Mouse (Mus musculus): ENCODE measurements around the gene Casp8. TPM values are rescaled to one million over a fixed set of nuclear protein-coding genes. Genes with fewer than 3 reads are reported as not detected.

Casp8 gene
- polyA plus RNA-seq, 1 experiment: 5.9 TPM

DNA sequence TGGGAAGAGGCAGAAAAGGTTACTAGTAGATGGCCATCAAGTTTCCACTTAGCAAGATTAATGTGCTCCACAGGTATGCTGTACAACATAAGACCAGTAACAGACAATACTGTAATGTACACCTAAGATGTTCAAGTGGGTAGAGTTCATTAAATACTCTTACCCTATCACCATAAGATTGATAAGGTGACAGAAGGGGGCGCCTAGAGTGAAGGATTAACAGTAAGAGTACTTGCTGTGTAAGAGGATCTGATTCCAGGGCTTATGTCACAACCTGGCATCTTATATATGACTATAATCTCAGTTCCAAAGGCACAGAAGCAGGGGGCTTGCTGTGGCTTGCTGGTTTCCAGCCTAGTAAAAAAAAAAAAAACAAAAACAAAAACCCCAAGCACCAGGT lies 16.9 kb upstream of the Casp8 start:
- H3K36me3 ChIP-seq (ENCODE audit: control insufficient read depth, insufficient read depth): no peaks in the 10 kb centered on the region
- H3K4me3 ChIP-seq: no peak overlapping the region
- no peak overlapping the region for H3K4me2 ChIP-seq (ENCODE audit: low read depth)
- H3ac ChIP-seq (ENCODE audit: control insufficient read depth, insufficient read length): no peak overlapping the region
- no peak for TF ChIP-seq REST (IDR thresholded peaks at IDR 0.05; ENCODE audit: insufficient read depth, insufficient read length)
- TF ChIP-seq TCF3 (IDR thresholded peaks at IDR 0.05; ENCODE audit: insufficient read length, low read depth): no peak
- TF ChIP-seq MAX (IDR thresholded peaks at IDR 0.05; ENCODE audit: low read depth): no peak
- no peak for TF ChIP-seq TCF12 (IDR thresholded peaks at IDR 0.05; ENCODE audit: insufficient read depth, poor library complexity, severe bottlenecking)
- no peak for TF ChIP-seq E2F4 (IDR thresholded peaks at IDR 0.05; ENCODE audit: insufficient read depth)
- TF ChIP-seq POLR2A (IDR thresholded peaks at IDR 0.05; ENCODE audit: insufficient read length, low read depth): no peak
- no peak for TF ChIP-seq SRF (IDR thresholded peaks at IDR 0.05; ENCODE audit: control insufficient read depth, insufficient read length, low read depth)
- no peaks in the 10 kb centered on the region for H3K79me2 ChIP-seq (ENCODE audit: control insufficient read depth, insufficient read depth)
- H3K27me3 ChIP-seq (ENCODE audit: control insufficient read depth, insufficient read depth, insufficient read length): no peaks in the 10 kb centered on the region

DNA sequence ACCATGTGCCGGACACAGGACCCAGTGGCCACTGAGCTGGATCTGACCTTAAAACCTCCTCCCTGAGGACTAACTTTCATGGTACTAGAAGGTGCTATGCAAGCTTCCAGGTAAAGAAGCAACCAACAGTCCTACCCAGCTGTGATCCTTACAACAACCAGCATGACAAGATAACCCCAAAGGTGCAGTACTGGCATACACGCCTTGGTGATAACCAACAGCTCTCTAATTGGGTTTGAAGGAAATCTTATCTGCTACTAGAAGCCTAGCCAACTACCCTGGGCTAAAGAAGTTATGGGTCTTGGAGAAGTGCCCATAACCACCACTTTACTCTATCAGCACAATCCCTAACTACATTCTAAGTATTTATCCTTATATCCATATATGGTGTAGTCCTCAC lies 8.9 kb upstream of the Casp8 start:
- no peak overlapping the region for H3K4me2 ChIP-seq (ENCODE audit: low read depth)
- no peaks in the 10 kb centered on the region for H3K36me3 ChIP-seq (ENCODE audit: control insufficient read depth, insufficient read depth)
- TF ChIP-seq REST (IDR thresholded peaks at IDR 0.05; ENCODE audit: insufficient read depth, insufficient read length) (no peak), MYOG (IDR thresholded peaks at IDR 0.05; ENCODE audit: control insufficient read depth in 1 of 3, insufficient read depth in 1 of 3, insufficient read length in 2 of 3, low read depth in 2 of 3) (no peak), POLR2AphosphoS2 (IDR thresholded peaks at IDR 0.05; ENCODE audit: insufficient read length, low read depth) (no peak), TCF12 (IDR thresholded peaks at IDR 0.05; ENCODE audit: insufficient read depth, poor library complexity, severe bottlenecking) (no peak), USF1 (IDR thresholded peaks at IDR 0.05; ENCODE audit: low read depth) (no peak), E2F4 (IDR thresholded peaks at IDR 0.05; ENCODE audit: insufficient read depth) (no peak), POLR2A (IDR thresholded peaks at IDR 0.05; ENCODE audit: insufficient read length, low read depth) (no peak), TCF3 (IDR thresholded peaks at IDR 0.05; ENCODE audit: insufficient read length, low read depth) (no peak), MYOD1 (IDR thresholded peaks at IDR 0.05; ENCODE audit: control insufficient read depth in 1 of 3, insufficient read length in 2 of 3, low read depth in 2 of 3) (no peak), MAX (IDR thresholded peaks at IDR 0.05; ENCODE audit: low read depth) (no peak), CEBPB (IDR thresholded peaks at IDR 0.05; ENCODE audit: insufficient read depth, poor library complexity, severe bottlenecking) (no peak)
- no peak overlapping the region for H3K4me3 ChIP-seq
- no peak overlapping the region for H3ac ChIP-seq (ENCODE audit: control insufficient read depth, insufficient read length)
- H3K79me2 ChIP-seq (ENCODE audit: control insufficient read depth, insufficient read depth): no peaks in the 10 kb centered on the region
- H3K27me3 ChIP-seq (ENCODE audit: control insufficient read depth, insufficient read depth, insufficient read length): no peaks in the 10 kb centered on the region

DNA sequence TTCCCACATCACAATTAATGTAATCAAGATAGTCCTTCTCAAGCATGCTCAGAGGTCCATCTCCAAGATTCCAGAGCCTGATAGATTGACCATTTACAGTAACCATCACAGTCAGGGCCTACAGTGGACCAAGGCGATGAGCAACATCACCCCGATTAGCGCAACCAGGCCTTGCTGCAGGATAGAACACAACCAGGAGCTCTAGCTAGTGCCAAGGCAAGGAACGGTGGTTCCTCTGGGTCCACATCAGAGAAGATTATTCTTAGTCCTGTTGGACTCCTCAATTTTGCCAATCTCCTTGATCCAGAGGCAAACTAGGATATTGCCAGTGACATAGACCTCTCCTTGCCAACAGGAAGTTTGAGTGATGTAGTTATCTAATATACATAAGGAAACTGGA lies 6.8 kb upstream of the Casp8 start:
- Histone ChIP-seq H3K27me3 (ENCODE audit: control insufficient read depth, insufficient read depth, insufficient read length) (no peaks in the 10 kb centered on the region), H3K79me2 (ENCODE audit: control insufficient read depth, insufficient read depth) (no peaks in the 10 kb centered on the region), H3ac (ENCODE audit: control insufficient read depth, insufficient read length) (no peak overlapping the region), H3K4me2 (ENCODE audit: low read depth) (no peak overlapping the region), H3K36me3 (ENCODE audit: control insufficient read depth, insufficient read depth) (no peaks in the 10 kb centered on the region), H3K4me3 (no peak overlapping the region)
- no peak for TF ChIP-seq POLR2A (IDR thresholded peaks at IDR 0.05; ENCODE audit: insufficient read length, low read depth)

DNA sequence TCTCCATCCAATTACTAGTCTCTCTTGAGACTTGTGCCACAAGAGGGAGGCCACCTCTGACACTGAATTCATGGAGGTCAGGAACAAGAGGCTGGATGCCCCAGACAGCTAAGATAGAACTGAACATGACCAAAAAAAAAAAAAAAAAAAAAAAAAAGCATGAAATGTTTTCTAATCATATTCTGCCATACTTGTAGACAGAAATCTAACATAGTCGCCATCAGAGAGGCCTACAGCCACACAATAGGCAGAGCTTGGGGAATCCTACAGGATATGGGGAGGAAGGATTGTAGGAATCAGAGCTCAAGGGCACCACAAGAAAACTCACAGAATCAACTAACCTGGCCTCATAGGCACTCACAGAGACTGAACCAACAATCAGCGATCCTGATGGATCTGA lies 469 bp upstream of the Casp8 start:
- Histone ChIP-seq H3K4me3 (peak overlapping the region; percentile 52), H3K36me3 (ENCODE audit: control insufficient read depth, insufficient read depth) (no peaks in the 10 kb centered on the region), H3K27me3 (ENCODE audit: control insufficient read depth, insufficient read depth, insufficient read length) (no peaks in the 10 kb centered on the region), H3ac (ENCODE audit: control insufficient read depth, insufficient read length) (peak overlapping the region; percentile 39), H3K4me2 (ENCODE audit: low read depth) (peak overlapping the region; percentile 71), H3K79me2 (ENCODE audit: control insufficient read depth, insufficient read depth) (peaks cover 26% of the 10 kb centered on the region)
- TF ChIP-seq SRF (IDR thresholded peaks at IDR 0.05; ENCODE audit: control insufficient read depth, insufficient read length, low read depth): no peak
- TF ChIP-seq REST (IDR thresholded peaks at IDR 0.05; ENCODE audit: insufficient read depth, insufficient read length): no peak
- TF ChIP-seq CEBPB (IDR thresholded peaks at IDR 0.05; ENCODE audit: insufficient read depth, poor library complexity, severe bottlenecking): no peak
- TF ChIP-seq POLR2AphosphoS2 (IDR thresholded peaks at IDR 0.05; ENCODE audit: insufficient read length, low read depth): no peak
- no peak for TF ChIP-seq MYOD1 (IDR thresholded peaks at IDR 0.05; ENCODE audit: control insufficient read depth in 1 of 3, insufficient read length in 2 of 3, low read depth in 2 of 3)
- TF ChIP-seq E2F4 (IDR thresholded peaks at IDR 0.05; ENCODE audit: insufficient read depth): no peak
- TF ChIP-seq POLR2A (IDR thresholded peaks at IDR 0.05; ENCODE audit: insufficient read length, low read depth): no peak
- TF ChIP-seq MAX (IDR thresholded peaks at IDR 0.05; ENCODE audit: low read depth): no peak
- TF ChIP-seq TCF12 (IDR thresholded peaks at IDR 0.05; ENCODE audit: insufficient read depth, poor library complexity, severe bottlenecking): no peak
- TF ChIP-seq TCF3 (IDR thresholded peaks at IDR 0.05; ENCODE audit: insufficient read length, low read depth): no peak
- TF ChIP-seq MYOG (IDR thresholded peaks at IDR 0.05; ENCODE audit: control insufficient read depth in 1 of 3, insufficient read depth in 1 of 3, insufficient read length in 2 of 3, low read depth in 2 of 3): no peak
- no peak for TF ChIP-seq USF1 (IDR thresholded peaks at IDR 0.05; ENCODE audit: low read depth)

DNA sequence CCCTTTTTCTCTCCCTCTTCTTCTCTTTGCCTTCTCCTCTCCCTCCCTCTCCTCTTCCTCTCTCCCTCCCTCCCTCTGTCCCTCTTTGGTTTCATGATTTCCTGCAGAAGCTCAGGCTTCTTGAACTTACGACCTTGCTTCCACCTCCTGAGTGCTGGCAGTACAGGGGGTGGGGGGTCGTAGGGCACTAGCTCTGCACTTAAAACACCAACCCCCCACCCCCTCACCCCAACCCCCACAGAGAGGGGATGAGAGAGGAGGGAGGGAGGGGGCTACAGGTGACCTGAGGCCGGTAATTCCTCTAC lies 837 bp downstream of the Casp8 start:
- no peaks in the 10 kb centered on the region for H3K27me3 ChIP-seq (ENCODE audit: control insufficient read depth, insufficient read depth, insufficient read length)
- peak overlapping the region; percentile 39 for H3ac ChIP-seq (ENCODE audit: control insufficient read depth, insufficient read length)
- TF ChIP-seq MYOD1 (IDR thresholded peaks at IDR 0.05; ENCODE audit: control insufficient read depth in 1 of 3, insufficient read length in 2 of 3, low read depth in 2 of 3) (no peak), MAX (IDR thresholded peaks at IDR 0.05; ENCODE audit: low read depth) (no peak), CEBPB (IDR thresholded peaks at IDR 0.05; ENCODE audit: insufficient read depth, poor library complexity, severe bottlenecking) (no peak), TCF12 (IDR thresholded peaks at IDR 0.05; ENCODE audit: insufficient read depth, poor library complexity, severe bottlenecking) (no peak), USF1 (IDR thresholded peaks at IDR 0.05; ENCODE audit: low read depth) (no peak), MYOG (IDR thresholded peaks at IDR 0.05; ENCODE audit: control insufficient read depth in 1 of 3, insufficient read depth in 1 of 3, insufficient read length in 2 of 3, low read depth in 2 of 3) (no peak), REST (IDR thresholded peaks at IDR 0.05; ENCODE audit: insufficient read depth, insufficient read length) (no peak), SRF (IDR thresholded peaks at IDR 0.05; ENCODE audit: control insufficient read depth, insufficient read length, low read depth) (no peak), POLR2A (IDR thresholded peaks at IDR 0.05; ENCODE audit: insufficient read length, low read depth) (no peak), POLR2AphosphoS2 (IDR thresholded peaks at IDR 0.05; ENCODE audit: insufficient read length, low read depth) (no peak)
- H3K79me2 ChIP-seq (ENCODE audit: control insufficient read depth, insufficient read depth): peaks cover 33% of the 10 kb centered on the region
- H3K36me3 ChIP-seq (ENCODE audit: control insufficient read depth, insufficient read depth): peaks cover 8% of the 10 kb centered on the region
- H3K4me3 ChIP-seq: peak overlapping the region; percentile 52
- H3K4me2 ChIP-seq (ENCODE audit: low read depth): peak overlapping the region; percentile 71

Data from myocyte (in vitro differentiated cells).